Mouse (Mus musculus) E14TG2a.4 (cell line): ENCODE measurements around the gene Bola1.
"Not testable (repeated sequence)": the region's sequence is repeated elsewhere in the genome, so short reads cannot be mapped to it uniquely, and the experiment has no call there.

Source experiments
- CTCF ChIP-seq: conservative IDR thresholded peaks from 2 replicates; pipeline ENCODE4 v1.5.1; 2014; ENCODE audit warnings: low read length
- NANOG ChIP-seq: IDR thresholded peaks from 2 replicates; pipeline ENCODE4 v1.6.1; 2014; ENCODE audit warnings: borderline replicate concordance, low read length, mixed read lengths

GRCm38 (mm10) chr3:96268776-96269378 is 49.4 kb upstream of the Bola1 start:
- not testable (repeated sequence) for TF ChIP-seq CTCF, NANOG
